Mouse (Mus musculus) layer of hippocampus, postnatal 10 days (tissue): ENCODE data around the gene Rgl1. TPM values are rescaled to one million over a fixed set of nuclear protein-coding genes. Genes with fewer than 3 reads are reported as not detected.
A peak's percentile ranks its signal among the peaks of the same experiment; 100 is the strongest.

ENCODE experiments used
- DNase-seq, 2 experiments: peaks; one replicate each; pipeline ENCODE4 v3.0.0; 2021; ENCODE audit warnings: low spot score in 2 of 2
- total RNA-seq, 2 experiments: library from RNA; stranded (reverse); gene quantifications; 2 replicates each; pipeline ENCODE4 v1.2.3; 2021

Gene Rgl1
- total RNA-seq, 2 experiments from 2014 or later, result 63.9 to 67.0 TPM

DNA sequence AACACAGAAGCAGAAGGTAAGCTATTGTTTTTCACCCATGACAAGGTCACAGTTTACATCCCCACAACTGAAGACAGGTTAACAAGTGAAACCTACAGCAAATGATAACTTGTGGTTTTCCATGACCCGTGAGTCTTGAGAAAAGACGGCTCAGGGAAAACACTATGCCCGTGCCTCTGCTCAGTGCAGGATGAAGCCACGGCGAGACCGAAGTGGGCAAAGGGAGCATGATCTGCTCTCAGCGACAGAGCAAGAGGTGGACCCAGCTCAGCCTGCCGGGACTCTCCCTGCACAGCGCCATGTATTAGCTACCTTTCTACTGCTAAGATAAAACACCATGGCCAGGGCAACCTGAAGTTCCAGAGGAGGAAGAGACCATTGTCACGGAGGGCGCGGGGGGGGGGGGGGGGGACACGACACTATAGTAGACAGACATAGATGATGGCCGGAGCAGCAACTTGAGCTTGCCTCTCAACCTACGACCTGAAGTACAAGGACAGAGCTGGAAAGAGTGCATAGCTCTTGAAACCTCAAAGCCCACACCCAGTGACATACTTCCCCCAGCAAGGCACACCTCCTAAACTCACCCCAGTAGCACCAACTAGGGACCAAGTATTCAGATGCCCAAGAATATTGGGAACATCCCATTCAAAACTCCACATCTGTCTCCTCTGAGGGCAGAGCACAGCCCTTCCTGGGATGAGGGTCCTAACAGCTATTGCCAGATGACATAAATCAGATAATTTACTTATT lies 174.2 kb downstream of the Rgl1 start:
- DNase-seq, result no peak

DNA sequence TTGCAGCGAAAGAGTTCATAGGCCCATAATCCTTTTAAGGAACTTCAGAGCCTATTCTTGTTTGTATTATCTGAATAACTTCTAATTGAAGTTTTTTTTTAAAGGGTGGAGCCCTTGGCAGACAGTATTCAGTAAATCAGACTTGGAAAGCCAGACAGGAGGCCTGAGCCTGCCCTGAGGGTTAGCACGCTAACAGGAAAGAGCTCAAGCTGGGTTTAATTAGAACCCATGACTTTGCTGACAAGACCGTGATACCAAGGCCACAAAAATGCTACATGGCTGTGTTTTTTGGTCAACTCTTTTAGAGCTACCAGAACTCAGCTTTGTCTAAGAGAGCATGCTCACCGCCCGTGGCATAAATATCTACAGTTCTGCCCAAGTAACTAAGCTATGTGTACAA lies 175.8 kb downstream of the Rgl1 start:
- no peak for DNase-seq

- DNase-seq, result peak; percentile 47 to 59
Measured at GRCm38 (mm10) chr1:152589331-152589935, 176.7 kb downstream of the Rgl1 start.

GRCm38 (mm10) chr1:152587431-152587830 lies 178.7 kb downstream of the Rgl1 start:
- DNase-seq, result no peak

DNA sequence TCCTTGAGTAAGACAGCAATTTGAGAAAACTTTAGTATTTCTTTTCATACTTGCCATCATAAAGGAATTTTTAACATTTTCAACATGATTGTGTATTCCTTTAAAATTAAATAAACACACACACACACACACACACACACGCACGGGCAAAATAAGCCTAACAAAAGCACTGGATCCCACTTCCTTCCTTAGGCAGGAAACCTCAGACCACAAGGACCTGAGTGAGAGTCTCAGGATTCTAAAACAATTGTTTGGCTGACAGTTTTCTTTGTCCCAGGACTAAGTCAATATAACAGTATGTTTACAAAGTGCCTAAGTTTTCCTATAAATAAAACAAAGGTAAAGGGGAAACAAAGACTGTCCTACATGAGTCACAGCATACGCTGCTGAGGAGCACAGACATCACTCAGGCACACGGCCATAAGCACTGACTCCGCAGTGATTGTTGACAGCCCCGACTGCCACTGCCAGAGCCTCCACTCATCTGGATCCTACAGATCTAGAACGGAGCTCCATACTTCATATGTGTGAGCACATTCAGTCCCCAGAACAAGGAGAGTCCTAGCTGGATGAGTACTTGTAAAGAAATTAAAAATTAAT lies 180.7 kb downstream of the Rgl1 start:
- no peak for DNase-seq

DNA sequence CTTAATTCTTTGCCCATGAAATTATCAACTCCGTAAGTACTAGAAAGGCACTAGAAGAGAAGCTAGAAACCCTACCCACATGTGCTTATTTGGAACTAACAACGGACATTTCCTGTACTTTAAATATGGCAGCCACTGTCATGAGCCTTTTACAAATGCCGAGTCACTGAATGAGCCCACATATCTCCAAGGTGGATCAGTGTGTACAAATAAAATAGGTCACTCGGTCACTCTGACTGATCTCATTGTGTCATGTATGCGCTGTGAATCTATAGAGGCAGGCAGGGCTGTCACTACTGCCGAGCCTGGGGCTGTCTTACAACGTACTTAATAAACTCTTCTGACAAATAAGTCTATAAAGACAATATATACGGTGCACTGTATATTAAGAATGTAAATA lies 181.2 kb downstream of the Rgl1 start:
- DNase-seq, result no peak

DNA sequence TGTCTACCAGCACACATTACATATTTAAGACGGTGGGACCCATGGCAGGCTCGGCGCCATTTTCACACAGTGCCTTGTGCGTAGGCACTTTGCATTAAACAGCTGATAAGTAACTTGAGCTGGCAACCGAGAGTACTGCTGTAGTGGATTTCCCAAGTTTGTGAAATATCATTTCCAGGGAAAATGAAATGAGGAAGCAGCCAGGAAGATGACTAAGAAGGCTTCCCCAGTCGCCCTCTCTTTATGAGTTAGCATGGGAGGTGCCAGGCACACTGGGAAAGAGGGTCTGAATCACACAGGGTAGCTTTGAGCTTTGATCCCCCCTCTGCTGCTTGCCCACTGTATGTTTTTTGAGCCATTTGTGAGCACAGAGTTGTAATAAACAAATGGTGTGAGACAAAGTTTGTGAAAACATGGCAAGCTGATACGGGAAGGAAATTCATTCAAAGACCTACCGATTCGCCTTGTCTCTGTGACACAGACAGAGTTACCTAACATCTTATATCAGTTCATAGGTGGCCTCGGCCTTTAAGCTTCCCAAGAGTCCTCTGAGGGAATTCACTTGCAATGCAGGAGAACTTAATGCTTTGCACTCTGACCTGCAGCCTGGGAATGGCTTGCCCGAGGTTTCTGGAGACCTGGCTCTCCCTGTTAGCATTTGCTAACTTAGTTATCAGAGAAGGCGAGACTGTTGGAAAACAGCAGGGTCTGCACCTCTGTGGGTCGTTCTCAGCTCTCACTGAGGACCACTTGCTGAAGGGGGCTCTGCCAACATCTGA lies 184.8 kb downstream of the Rgl1 start:
- DNase-seq, result no peak

DNA sequence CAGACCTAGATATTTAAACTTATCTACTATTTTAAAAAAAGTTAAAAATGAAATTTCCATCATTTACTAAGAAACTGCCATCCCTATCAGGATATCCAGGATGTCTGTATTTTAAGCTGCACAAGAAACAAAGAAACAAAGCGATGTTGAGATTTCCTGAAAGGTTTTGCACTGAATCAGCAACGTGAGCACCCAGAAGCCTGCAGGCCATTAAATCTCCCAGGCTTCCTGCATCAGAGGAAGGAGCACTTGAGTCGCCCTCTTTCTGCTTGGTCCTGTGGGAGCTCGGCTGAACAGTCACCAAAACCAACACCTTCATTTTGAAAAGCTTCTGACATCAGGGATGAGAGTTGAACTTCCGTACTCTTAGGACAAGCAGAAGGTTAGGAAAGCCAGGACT lies 187.2 kb downstream of the Rgl1 start:
- DNase-seq, result no peak

- no peak for DNase-seq
Measured at GRCm38 (mm10) chr1:152578108-152578721, 187.9 kb downstream of the Rgl1 start.

GRCm38 (mm10) chr1:152576614-152577144 lies 189.5 kb downstream of the Rgl1 start:
- DNase-seq, result no peak

DNA sequence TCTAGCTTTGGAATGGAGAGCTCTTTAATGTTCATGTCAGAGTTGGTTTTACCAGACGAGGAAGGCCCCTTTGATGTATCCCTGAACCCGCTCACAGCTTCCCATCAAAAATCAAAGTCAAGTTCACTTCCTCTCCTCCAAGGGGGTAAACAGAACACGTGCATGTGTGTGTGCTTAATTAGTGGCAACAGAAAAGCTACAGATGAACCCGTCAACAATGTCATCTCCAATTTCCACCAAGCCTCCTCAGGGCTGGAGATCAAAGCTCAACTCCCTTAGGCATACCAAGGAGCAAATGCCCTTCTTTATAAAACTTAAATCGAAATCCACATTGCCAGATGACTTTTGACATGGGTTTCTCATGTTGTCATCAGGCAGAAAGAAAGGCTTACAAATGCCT lies 191.1 kb downstream of the Rgl1 start:
- DNase-seq, result no peak

GRCm38 (mm10) chr1:152573470-152574059 lies 192.6 kb downstream of the Rgl1 start:
- no peak for DNase-seq

GRCm38 (mm10) chr1:152572755-152573469 lies 193.2 kb downstream of the Rgl1 start:
- no peak for DNase-seq

GRCm38 (mm10) chr1:152571340-152571739 lies 194.8 kb downstream of the Rgl1 start:
- no peak for DNase-seq

DNA sequence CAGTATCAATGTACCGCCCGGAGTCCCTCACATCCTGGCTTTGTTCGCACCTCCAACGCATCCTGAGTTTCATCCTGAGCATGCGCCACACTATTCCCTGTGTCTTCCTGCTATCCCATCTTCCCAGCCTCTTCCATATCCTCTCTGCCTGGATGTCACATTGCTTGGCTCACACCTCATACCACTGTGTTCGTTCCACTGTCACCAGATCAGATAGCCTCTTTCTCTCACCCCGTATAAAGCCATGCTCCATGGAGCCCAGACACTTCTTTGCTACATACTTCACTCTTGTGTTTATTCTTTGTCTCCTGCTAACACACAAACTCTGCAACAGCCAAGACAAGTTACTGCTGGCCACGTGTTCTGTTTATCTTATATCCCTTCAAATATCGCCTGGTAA lies 195.5 kb downstream of the Rgl1 start:
- DNase-seq, result no peak

GRCm38 (mm10) chr1:152563282-152563681 lies 202.9 kb downstream of the Rgl1 start:
- DNase-seq, result no peak

- no peak for DNase-seq
Measured at GRCm38 (mm10) chr1:152562877-152563276, 203.3 kb downstream of the Rgl1 start.

DNA sequence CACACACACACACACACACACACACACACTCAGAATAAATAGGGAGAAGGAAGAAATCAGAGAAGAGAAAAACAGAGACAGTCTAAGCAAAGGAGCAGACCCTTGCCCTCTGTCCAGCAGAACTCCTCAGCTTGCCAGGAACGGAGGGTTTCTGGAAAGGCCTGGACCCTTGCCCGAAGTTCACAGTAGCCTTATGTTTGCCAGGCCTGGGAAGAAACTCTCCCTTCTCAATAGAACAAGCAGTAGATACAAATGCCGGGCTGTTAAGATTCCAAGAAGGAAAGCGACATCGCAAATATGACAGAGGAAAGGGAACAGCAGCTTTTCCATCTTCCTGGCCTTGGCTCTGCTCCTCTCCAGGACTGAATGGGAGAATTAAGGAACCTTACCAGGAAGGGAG lies 205.7 kb downstream of the Rgl1 start:
- DNase-seq, result peak; percentile 57 to 68

GRCm38 (mm10) chr1:152556576-152557281 lies 209.4 kb downstream of the Rgl1 start:
- no peak for DNase-seq
